Mouse (Mus musculus) bone marrow, adult 2 months (tissue): Measurements from ENCODE around the gene Pfn4.

Source experiments
- CTCF ChIP-seq: fragments of 200-500 bp; IDR thresholded peaks from 2 replicates; pipeline ENCODE4 v1.5.1; 2011; ENCODE audit warnings: low read length, control low read depth; ENCODE audit not compliant: control insufficient read depth, insufficient read depth
- POLR2A ChIP-seq: fragments of 200-500 bp; IDR thresholded peaks from 2 replicates; pipeline ENCODE4 v1.6.1; 2011; ENCODE audit warnings: low read depth, mild to moderate bottlenecking, control low read depth, low read length, borderline replicate concordance; ENCODE audit not compliant: control insufficient read depth

DNA sequence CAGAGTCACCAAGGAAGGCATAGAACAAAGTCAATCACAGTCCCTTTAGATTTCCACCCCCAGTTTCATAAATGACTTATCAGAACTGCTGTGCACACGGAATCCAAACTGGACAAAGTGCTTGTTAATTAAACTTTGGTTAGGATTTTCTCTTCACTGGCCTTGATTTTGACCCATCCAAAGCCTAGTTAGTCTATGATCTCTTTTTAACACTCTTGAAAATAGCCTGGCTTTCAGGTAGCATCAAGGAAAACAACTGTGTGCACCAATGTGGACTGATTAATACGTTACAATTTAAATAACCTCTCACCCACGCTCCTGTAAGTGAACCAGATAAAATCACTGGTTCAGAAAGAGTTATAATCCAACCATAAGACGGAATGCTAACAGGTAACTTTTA, 42.2 kb downstream of the Pfn4 start:
- TF ChIP-seq CTCF (no peak), POLR2A (no peak)
